Mouse (Mus musculus) thymus, postnatal 14 days (tissue): ENCODE measurements at regions not wholly inside any gene's neighbourhood (a gene's known extent, or its start where the extent isn't known, plus 50 kb on each side); places are given as distances from the start of the nearest gene placed in this dataset.
"Not testable (repeated sequence)": the region's sequence is repeated elsewhere in the genome, so short reads cannot be mapped to it uniquely, and the experiment has no call there.

ENCODE experiments used
- DNase-seq: peaks from one replicate; pipeline ENCODE4 v3.0.0; 2021

- no peak for DNase-seq
These were observed 80.3 kb upstream of the Atp1b1 start for GRCm38 (mm10) chr1:164538304-164539043.

DNA sequence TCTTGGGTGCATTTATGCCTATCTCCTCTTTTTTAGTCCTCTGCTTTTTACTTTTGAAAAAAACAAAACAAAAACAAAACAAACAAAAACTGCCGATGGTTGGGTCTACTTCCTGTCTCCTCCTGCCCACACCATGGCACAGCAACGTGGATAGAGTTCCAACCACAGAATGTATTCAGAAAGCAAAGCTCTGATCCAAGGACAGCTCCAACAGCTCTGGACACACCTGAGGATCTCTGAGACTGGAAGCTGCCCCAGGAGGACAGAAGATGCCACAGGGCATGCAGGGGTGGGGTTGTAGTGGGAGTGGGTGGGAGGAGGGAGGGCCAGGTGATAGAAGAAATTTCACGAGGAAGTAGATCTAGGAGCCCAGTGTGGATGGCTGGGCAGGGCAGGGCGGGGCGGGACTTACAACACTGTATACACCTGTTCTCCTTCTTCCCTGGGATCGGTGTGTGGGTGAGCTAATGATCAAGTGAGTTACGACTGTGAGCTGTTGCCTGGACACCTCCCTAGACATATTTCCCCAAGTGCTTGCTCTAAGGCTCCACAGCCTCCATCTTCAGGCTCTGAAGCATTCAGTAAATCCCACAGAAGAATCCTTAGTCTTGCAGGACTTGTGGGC, 79.3 kb upstream of the Atp1b1 start:
- DNase-seq: no peak

GRCm38 (mm10) chr1:164532196-164532595, 74.0 kb upstream of the Atp1b1 start:
- no peak for DNase-seq

DNA sequence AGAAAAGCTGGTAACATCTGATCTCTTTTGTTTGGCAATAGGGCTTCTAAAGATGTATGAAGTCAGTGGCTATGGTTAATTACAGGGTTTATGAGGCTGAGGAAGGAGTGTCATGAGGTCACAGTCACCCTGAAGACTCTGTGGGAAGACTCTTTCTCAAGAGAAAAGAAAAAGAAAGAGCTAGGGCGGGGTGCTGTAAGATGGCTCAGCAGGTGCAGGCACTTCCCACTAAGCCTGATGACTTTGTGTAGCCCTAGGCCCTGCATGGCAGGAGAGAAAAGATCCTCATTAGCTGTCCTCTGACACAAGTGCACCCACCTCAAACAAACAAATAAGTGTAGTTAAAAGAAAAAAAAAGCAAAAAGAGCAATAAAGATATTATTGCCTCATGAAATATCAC, 73.6 kb upstream of the Atp1b1 start:
- DNase-seq: peak; percentile 32

DNA sequence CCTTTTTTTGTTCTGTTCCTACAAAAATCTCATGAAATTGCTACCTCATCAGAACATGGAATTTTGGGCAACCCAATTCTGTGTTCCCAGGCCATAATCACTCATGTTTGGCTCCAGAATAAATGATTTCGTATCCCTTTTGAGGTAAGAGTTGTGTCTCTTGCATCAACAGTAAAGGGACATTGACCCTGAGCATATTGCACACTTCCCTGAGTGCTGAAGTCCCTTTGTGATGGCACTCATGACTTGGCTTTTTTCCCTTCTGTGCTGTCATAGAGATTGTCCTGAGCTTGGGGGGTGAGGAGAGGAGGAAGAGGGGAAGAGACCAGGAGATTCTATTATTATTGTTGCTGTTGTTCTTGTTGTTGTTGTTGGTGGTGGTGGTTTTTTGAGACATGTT, 68.6 kb upstream of the Atp1b1 start:
- DNase-seq: no peak

DNA sequence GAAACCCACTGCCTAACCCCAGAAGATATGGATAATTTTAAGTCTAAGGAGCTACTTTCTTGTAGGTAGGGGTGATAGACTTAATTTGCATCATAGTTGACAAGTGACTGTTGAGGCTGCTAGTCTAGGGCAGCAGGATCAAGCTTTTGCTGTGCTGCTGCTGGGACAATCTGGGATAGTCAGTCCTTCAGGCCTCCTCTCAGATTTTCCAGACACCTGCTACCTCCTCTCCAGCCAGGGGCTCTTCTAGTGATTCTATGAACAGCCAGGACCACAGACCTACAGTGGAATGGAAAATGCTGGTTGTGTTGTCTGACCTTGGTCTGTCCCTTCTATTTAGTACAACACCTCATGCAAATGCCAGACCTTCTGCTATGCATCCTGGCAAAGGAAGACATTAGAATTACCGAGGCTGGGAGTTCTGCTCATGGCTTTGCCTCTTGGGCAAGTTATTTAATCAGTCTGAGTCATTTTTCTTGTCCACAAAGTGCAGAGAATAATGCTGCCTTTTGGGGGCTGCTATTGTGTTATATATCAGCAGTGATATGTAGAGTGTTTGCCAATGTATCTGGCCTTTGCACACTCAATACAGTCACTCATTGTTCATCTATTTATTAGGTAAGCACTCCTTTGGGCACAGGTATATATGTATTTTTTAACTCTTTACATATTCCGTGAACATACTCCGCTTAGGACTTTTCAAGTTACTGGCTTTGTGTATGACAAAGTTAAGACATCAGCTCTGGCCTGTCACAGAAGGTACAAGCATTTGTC, 64.4 kb upstream of the Atp1b1 start:
- DNase-seq: no peak

DNA sequence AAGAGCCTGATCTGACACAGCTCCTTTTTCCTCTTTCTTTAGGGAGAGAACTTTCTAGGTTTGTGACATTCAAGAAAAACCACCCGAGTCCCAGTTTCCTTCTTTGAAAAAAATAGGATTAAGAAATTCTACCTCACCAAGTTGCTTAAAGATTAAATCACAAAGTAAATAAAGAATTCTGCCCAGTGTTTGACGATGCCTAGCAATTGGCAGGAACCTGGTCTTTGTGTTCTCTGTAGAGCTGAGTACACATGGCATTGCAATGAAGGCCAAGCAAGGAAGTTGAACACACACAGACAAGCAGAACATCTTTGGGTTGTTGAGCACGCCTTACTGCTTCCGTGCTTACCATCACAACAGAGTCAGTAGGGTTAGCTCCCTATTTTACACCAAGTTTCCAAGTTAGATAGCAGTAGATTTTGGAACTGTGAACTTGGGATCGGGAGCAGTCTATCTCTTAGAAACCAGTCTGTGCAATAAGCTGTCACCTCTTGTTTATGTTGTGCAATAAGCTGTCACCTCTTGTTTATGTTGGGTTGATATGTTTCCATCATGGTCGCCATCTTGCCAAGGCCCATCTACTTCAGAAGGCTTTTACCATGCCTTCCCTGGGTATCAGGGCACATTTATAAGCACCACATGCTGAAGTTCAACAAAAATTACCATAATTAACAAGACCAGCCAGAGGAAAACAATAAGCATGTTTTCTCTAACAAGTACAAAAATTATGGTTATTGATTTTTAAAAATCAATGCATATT, 63.4 kb upstream of the Atp1b1 start:
- DNase-seq: no peak

GRCm38 (mm10) chr1:164518866-164519265, 60.7 kb upstream of the Atp1b1 start:
- no peak for DNase-seq

- DNase-seq: no peak
These were observed 60.2 kb upstream of the Atp1b1 start for GRCm38 (mm10) chr1:164518308-164518707.

DNA sequence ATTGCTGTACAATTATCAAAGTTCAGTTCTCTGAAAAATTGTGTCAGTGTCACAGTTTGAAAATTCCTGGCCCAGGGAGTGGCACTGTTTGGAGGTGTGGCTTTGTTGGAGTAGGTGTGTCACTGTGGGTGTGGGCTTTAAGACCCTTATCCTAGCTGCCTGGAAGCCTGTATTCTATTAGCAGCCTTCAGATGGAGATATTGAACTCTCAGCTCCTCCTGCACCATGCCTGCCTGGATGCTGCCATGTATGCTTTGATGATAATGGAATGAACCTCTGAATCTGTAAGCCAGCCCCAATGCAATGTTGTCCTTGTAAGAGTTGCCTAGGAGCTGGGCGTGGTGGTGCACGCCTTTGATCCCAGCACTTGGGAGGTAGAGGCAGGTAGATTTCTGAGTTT, 59.2 kb upstream of the Atp1b1 start:
- not testable (repeated sequence) for DNase-seq

GRCm38 (mm10) chr1:164511628-164512385, 53.7 kb upstream of the Atp1b1 start:
- peak; percentile 14 for DNase-seq

- no peak for DNase-seq
These were observed 51.1 kb upstream of the Atp1b1 start for GRCm38 (mm10) chr1:164509226-164509625.

- DNase-seq: no peak
These were observed 50.4 kb upstream of the Atp1b1 start for GRCm38 (mm10) chr1:164508556-164508955.

- no peak for DNase-seq
These were observed 50.0 kb upstream of the Atp1b1 start for GRCm38 (mm10) chr1:164508106-164508505.
